Mouse (Mus musculus): Measurements from ENCODE around the gene Gm17359.
"Not testable (repeated sequence)": the region's sequence is repeated elsewhere in the genome, so short reads cannot be mapped to it uniquely, and the experiment has no call there.

Gene Gm17359

GRCm38 (mm10) chr3:79416944-79417680 lies 80.7 kb downstream of the Gm17359 start:
- DNase-seq: no peak

- DNase-seq: no peak
Measured at GRCm38 (mm10) chr3:79418921-79419320, 82.5 kb downstream of the Gm17359 start.

DNA sequence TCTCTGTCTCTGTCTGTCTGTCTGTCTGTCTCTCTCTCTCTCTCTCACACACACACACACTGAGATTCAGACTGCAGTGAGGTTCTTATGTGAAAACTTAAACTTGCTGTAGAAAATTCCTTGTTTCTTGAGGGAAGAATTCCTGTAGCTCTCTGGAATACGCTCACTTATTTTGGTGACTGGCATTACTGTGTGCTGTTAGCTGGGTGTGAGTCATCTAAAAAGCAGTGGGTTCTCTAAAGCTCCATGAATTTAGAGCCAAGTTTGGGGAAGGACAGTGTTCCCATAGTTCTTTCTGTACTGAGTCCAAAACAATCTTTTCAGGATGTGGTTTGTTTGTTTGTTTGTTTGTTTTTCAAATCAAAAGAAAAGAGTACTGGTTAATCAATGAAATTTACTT lies 89.0 kb downstream of the Gm17359 start:
- DNase-seq: no peak

GRCm38 (mm10) chr3:79433593-79433992 lies 97.1 kb downstream of the Gm17359 start:
- peak; percentile 53 for DNase-seq

DNA sequence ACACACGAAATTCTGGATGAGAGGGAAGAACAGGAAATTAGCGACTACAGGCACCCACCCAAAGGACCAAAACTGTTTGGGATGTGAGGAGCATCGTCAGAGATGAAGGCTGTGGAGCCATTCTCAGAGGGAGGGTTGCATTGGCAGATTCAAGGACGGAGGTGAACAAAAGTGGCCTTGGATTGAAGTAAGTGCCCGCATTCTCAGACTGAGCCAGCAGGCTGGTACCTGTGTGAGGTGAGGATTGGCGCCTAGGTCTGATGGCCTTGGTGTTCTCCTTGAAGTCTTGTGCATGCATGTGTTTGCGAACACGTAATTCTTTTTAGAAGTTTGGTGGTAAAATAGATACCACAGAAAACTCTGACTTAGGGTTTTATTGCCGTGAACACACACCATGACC lies 98.0 kb downstream of the Gm17359 start:
- DNase-seq: no peak

DNA sequence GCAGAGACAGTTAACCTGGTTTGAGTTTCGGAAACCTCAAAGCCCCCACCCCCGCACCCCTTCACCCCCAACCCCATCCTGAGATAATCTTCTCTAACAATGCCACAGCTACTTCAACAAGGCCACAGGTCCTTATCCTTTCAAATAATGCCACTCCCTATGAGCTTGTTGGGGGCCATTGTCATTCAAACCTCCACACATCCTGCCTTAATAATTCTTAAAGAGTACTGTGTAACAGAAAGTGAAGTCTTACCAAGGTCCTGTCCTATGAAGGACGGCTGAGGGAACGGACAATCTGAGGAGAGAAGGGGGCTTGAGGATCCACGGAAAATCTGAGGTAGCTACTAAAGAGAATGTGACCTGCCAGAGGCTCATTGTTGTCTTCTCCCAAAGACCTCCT lies 98.5 kb downstream of the Gm17359 start:
- no peak for DNase-seq

GRCm38 (mm10) chr3:79436186-79436585 lies 99.7 kb downstream of the Gm17359 start:
- DNase-seq: no peak

DNA sequence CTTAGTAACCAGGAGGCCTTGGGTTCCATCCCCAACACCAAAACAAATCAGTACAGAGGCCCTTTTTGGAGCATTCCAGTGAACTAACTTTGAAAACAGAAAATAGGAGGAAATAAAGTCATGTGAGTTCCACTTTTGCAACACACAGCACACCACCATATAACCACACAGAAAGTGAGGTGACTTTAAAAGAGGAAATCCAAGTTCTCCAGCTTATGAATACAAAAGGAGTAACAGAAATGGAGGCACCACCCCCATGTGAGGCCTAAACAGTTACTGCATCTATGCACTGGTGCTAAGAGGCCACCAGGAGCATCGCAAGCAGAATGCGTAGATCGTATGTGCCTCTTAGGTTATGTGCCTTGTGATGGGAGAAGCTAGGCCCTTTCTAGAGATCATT lies 101.8 kb downstream of the Gm17359 start:
- no peak for DNase-seq

- DNase-seq: peak; percentile 26
Measured at GRCm38 (mm10) chr3:79440976-79441491, 104.6 kb downstream of the Gm17359 start.

- no peak for DNase-seq
Measured at GRCm38 (mm10) chr3:79443850-79444249, 107.4 kb downstream of the Gm17359 start.

DNA sequence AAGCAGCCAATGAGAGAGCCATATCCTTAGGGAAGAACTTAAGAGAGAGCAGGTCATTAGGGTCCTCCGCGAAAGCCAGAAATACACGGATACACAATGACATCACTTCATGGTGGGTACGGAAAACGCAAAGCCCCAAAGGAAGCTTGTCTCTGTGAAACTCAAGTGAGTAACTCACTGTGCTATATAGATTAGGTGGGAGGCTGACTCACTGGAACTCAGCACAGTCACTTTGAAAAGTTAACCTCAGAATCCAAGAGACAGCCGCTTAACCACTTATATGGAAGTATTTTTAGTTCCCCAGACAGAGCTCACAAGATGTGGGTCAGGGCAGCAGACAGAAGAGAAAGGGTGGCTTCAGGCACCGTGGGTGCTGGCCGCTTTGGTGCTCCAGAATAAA lies 108.6 kb downstream of the Gm17359 start:
- no peak for DNase-seq

DNA sequence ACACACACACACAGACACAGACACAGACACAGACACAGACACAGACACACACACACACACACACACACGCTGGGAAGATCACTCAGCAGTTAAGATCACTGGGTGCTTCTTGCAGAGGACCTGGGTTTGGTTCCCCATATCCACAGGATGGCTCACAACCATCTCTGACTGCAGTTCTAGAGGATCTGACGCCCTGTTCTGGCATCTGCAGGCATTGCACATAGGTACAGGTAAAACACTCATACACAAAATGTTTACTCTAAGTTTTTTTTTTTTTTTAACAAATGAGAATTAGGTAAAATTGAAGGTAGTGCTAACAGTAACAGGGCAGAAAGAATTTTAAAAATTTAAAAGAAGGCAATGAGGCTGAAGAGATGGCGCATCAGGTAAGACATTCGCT lies 109.7 kb downstream of the Gm17359 start:
- no peak for DNase-seq

- DNase-seq: not testable (repeated sequence)
Measured at GRCm38 (mm10) chr3:79446648-79447047, 110.2 kb downstream of the Gm17359 start.

DNA sequence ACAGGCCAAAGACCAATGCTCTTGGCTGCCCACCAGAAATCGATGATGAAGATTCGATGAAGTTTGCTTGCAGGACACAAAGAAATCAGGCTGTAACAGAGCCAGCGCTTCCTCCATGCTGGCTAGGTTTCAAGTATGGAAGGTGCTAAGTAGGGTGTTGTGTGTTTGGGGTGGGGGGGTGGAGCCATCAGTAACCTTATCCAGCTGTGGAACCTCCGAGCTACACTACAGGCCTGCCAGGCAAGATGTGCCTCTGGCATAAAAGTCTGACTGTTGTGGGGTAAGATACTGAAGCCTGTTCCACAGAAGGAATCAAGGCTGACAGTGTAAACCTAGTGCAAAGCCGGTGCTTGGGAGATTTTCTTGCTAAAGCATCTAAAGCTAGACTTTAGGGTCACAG lies 112.0 kb downstream of the Gm17359 start:
- DNase-seq: no peak

GRCm38 (mm10) chr3:79449361-79449760 lies 112.9 kb downstream of the Gm17359 start:
- no peak for DNase-seq

DNA sequence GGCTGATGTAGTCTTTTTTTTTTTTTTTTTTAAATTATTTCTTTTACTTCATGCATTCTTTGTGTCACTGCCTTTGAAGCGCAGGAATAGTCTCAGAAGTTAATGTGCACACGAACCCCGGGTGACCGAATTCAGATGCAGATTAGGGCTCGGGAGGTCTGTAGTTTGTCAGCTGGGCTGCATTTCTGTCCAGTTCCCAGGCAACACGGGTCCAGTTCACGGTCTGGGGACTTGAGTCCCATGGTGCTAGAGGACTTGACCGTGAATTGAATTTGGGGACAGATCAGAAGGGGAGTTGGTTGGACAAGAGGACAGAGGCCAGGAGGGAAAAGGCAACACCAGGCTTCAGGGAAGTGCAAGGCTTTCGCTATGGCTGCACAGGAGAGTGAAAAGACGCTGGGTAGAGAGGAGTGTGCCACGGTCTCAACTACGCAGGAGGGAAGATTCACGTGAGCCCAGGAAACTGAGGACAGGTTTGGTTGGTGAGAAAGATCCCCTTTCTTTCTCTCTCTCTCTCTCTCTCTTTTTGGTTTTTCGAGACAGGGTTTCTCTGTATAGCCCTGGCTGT lies 116.3 kb downstream of the Gm17359 start:
- no peak for DNase-seq

DNA sequence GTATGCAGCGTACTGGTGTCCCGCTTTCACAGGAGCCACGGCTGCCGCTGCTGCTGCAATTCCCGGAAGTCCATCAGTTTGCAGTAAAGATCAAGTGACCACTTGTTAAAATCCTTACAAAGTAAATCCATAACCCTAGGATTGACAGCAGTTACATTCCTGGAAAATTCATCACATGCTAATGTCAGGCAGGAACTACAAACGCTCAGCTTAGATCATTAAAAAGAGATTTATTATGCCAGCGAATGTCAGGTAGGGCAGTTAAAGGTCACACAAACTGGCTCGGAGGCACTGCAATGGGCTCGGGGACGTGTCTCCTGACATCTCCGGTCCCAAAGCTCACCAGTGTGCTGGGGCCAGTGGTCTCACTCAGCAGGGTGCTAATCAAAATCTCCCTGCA lies 119.3 kb downstream of the Gm17359 start:
- no peak for DNase-seq

GRCm38 (mm10) chr3:79458651-79459275 lies 122.3 kb downstream of the Gm17359 start:
- DNase-seq: no peak

DNA sequence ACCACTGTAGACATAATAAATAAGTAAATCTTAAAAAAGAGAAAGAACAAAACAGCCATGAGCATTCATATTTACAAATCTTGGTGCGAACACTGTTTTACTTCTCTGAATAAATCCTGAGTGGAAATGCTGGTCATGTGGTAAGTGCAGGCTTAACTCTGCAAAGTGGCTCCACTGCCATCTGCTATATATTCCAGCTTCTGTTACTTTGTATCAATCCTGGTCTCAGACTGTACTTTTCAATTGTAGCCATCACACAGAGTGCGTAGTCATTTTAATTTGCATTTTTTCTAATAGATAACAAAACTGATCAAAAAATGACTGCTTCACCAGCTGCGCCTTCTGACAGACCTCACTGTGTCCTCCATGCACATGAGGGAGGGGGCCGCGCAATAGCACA lies 133.0 kb downstream of the Gm17359 start:
- no peak for DNase-seq

GRCm38 (mm10) chr3:79472362-79472761 lies 135.9 kb downstream of the Gm17359 start:
- no peak for DNase-seq

GRCm38 (mm10) chr3:79474911-79475310 lies 138.4 kb downstream of the Gm17359 start:
- no peak for DNase-seq

DNA sequence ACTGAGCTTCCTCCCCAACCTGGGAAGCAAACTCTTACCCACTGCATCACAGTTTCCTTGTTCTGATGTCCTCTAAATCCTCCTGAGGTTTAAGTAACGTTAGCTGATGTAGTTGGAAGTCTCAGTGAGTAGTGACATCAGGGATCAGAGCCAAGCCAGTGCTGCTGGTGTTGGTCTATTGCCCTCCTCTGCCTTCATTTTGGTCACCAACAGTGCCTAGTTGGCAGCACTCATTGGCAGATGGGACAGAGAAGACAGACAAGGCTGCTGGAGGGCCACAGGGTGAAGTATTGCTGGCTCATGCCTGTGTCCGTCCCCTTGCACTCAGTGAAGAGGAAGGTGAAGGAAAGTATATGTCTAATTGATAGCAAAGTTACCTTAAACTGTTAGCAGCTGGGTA lies 139.5 kb downstream of the Gm17359 start:
- no peak for DNase-seq

DNA sequence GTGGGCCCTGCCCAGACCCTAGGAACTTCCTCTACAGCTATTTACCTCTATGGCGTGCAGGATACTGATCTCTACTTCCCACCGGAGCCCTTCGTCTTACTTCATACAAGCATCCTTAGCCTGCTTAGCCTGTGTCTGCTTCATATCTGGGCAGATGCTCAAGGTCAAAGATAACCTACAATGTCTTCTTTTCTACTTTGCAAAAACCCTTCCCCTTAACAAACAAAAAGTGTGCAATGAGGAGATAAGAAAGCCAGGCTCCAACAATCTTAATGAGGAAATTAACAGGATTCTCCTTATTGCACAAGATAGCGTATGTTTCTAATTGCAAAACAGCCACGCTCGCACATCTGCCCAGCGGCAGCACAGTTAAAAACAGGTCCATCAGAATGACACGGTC lies 141.9 kb downstream of the Gm17359 start:
- DNase-seq: no peak

DNA sequence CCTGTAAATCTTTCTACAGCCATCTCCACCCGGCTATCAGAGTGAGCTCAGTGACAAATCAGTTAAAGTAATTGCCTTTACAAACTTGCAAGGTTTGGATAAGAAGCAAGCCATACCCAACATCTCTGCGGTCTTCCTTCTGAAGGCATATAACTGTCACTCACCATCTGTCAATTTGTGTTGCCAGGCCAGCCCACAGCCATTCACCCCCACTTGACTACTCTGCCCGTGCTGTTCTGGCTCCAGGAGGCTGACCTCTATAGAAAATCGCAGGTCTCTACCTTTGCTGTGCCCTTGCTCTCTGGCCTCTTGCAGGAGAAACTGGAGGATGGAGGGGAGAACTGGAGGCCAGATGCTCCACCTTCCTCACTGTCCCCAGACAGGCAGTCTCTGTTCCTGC lies 142.4 kb downstream of the Gm17359 start:
- no peak for DNase-seq

All from kidney, postnatal 10 days (tissue).